Mouse (Mus musculus) cortical plate, adult 2 months (tissue): ENCODE results near the gene Cap2.

Experiments
- CTCF ChIP-seq: fragments of 200-500 bp; IDR thresholded peaks from 2 replicates; pipeline ENCODE4 v1.5.1; 2011; ENCODE audit warnings: mild to moderate bottlenecking, control low read depth, low read length; ENCODE audit not compliant: insufficient read depth; ENCODE audit errors: extremely low read depth
- POLR2A ChIP-seq: fragments of 200-500 bp; IDR thresholded peaks from 2 replicates; pipeline ENCODE4 v1.6.1; 2011; ENCODE audit warnings: mild to moderate bottlenecking, low read length, control low read depth; ENCODE audit not compliant: insufficient read depth; ENCODE audit errors: extremely low read depth

- no peak for TF ChIP-seq POLR2A
- TF ChIP-seq CTCF = no peak
These were observed 181.3 kb downstream of the Cap2 start for GRCm38 (mm10) chr13:46682921-46683320.
